Mouse (Mus musculus): ENCODE measurements around the gene Bub1b.
"Not testable (repeated sequence)": the region's sequence is repeated elsewhere in the genome, so short reads cannot be mapped to it uniquely, and the experiment has no call there.

The Bub1b gene

GRCm38 (mm10) chr2:118618013-118618412, 20.0 kb downstream of the Bub1b start:
- DNase-seq (ENCODE audit: low read depth, low spot score): no peak

GRCm38 (mm10) chr2:118620101-118620500, 22.1 kb downstream of the Bub1b start:
- peak; percentile 56 for DNase-seq (ENCODE audit: low read depth, low spot score)

- no peak for DNase-seq (ENCODE audit: low read depth, low spot score)
Measured at GRCm38 (mm10) chr2:118620608-118621007, 22.6 kb downstream of the Bub1b start.

- no peak for DNase-seq (ENCODE audit: low read depth, low spot score)
Measured at GRCm38 (mm10) chr2:118629276-118629675, 31.3 kb downstream of the Bub1b start.

GRCm38 (mm10) chr2:118633441-118633840, 35.4 kb downstream of the Bub1b start:
- DNase-seq (ENCODE audit: low read depth, low spot score): no peak

- no peak for DNase-seq (ENCODE audit: low read depth, low spot score)
Measured at GRCm38 (mm10) chr2:118637258-118637657, 39.2 kb downstream of the Bub1b start.

- DNase-seq (ENCODE audit: low read depth, low spot score): peak; percentile 70
Measured at GRCm38 (mm10) chr2:118637888-118638526, 40.0 kb downstream of the Bub1b start.

- no peak for DNase-seq (ENCODE audit: low read depth, low spot score)
Measured at GRCm38 (mm10) chr2:118638686-118639085, 40.7 kb downstream of the Bub1b start.

GRCm38 (mm10) chr2:118641147-118641546, 43.1 kb downstream of the Bub1b start:
- peak; percentile 89 for DNase-seq (ENCODE audit: low read depth, low spot score)

- no peak for DNase-seq (ENCODE audit: low read depth, low spot score)
Measured at GRCm38 (mm10) chr2:118642431-118642830, 44.4 kb downstream of the Bub1b start.

GRCm38 (mm10) chr2:118642942-118643341, 44.9 kb downstream of the Bub1b start:
- DNase-seq (ENCODE audit: low read depth, low spot score): no peak

GRCm38 (mm10) chr2:118646665-118647064, 48.7 kb downstream of the Bub1b start:
- no peak for DNase-seq (ENCODE audit: low read depth, low spot score)

- DNase-seq (ENCODE audit: low read depth, low spot score): not testable (repeated sequence)
Measured at GRCm38 (mm10) chr2:118650697-118651096, 52.7 kb downstream of the Bub1b start.

- DNase-seq (ENCODE audit: low read depth, low spot score): no peak
Measured at GRCm38 (mm10) chr2:118656688-118657281, 58.8 kb downstream of the Bub1b start.

GRCm38 (mm10) chr2:118658457-118658856, 60.4 kb downstream of the Bub1b start:
- peak; percentile 67 for DNase-seq (ENCODE audit: low read depth, low spot score)

GRCm38 (mm10) chr2:118659077-118659476, 61.1 kb downstream of the Bub1b start:
- peak; percentile 73 for DNase-seq (ENCODE audit: low read depth, low spot score)

- no peak for DNase-seq (ENCODE audit: low read depth, low spot score)
Measured at GRCm38 (mm10) chr2:118659493-118659892, 61.5 kb downstream of the Bub1b start.

GRCm38 (mm10) chr2:118659998-118660452, 62.0 kb downstream of the Bub1b start:
- DNase-seq (ENCODE audit: low read depth, low spot score): peak; percentile 75

GRCm38 (mm10) chr2:118661891-118662290, 63.9 kb downstream of the Bub1b start:
- DNase-seq (ENCODE audit: low read depth, low spot score): no peak

- no peak for DNase-seq (ENCODE audit: low read depth, low spot score)
Measured at GRCm38 (mm10) chr2:118662902-118663803, 65.1 kb downstream of the Bub1b start, which contains the start of gene Pak6. Gene Pak6, plus strand, starts transcription at chr2:118663303.

- no peak for DNase-seq (ENCODE audit: low read depth, low spot score)
Measured at GRCm38 (mm10) chr2:118663804-118664766, 66.1 kb downstream of the Bub1b start.
